Mouse (Mus musculus) kidney, embryonic 14.5 days (tissue): ENCODE measurements around the gene Cyp2d10. TPM values are rescaled to one million over a fixed set of nuclear protein-coding genes. Genes with fewer than 3 reads are reported as not detected.
"Not testable (repeated sequence)": the region's sequence is repeated elsewhere in the genome, so short reads cannot be mapped to it uniquely, and the experiment has no call there.

ENCODE experiments used
- ATAC-seq: fragments of 200-750 bp; cut with Nextera tagmentation; 2 replicates; pipeline ENCODE4 v1.8.0; 2017; ENCODE audit warnings: moderate number of reproducible peaks, mild to moderate bottlenecking, moderate TSS enrichment, moderate library complexity; ENCODE audit not compliant: low FRiP score, low TSS enrichment
- H3K27ac ChIP-seq: fragments of 300-500 bp; sonication (generic); 2 replicates; pipeline ENCODE4 v1.5.1; 2014; ENCODE audit warnings: low read depth, mild to moderate bottlenecking, low read length, moderate library complexity, mixed read lengths
- H3K27me3 ChIP-seq: fragments of 300-500 bp; sonication (generic); 2 replicates; pipeline ENCODE4 v1.6.1; 2014; ENCODE audit warnings: mild to moderate bottlenecking, low read length; ENCODE audit not compliant: control insufficient read depth, insufficient read depth
- H3K36me3 ChIP-seq: fragments of 300-500 bp; sonication (generic); 2 replicates; pipeline ENCODE4 v1.6.1; 2014; ENCODE audit warnings: low read length, mixed read lengths; ENCODE audit not compliant: control insufficient read depth, insufficient read depth
- H3K4me1 ChIP-seq: fragments of 300-500 bp; sonication (generic); 2 replicates; pipeline ENCODE4 v1.6.1; 2014; ENCODE audit warnings: low read length, mixed read lengths; ENCODE audit not compliant: control insufficient read depth, insufficient read depth
- H3K4me2 ChIP-seq: fragments of 300-500 bp; sonication (generic); replicated peaks from 2 replicates; pipeline ENCODE4 v1.6.1; 2014; ENCODE audit warnings: low read depth, mild to moderate bottlenecking, low read length
- H3K4me3 ChIP-seq: fragments of 300-500 bp; sonication (generic); 2 replicates; pipeline ENCODE4 v1.5.1; 2014; ENCODE audit warnings: mild to moderate bottlenecking, low read length
- H3K9ac ChIP-seq: fragments of 300-500 bp; sonication (generic); 2 replicates; pipeline ENCODE4 v1.6.1; 2014; ENCODE audit warnings: low read depth, mild to moderate bottlenecking, low read length, moderate library complexity
- H3K9me3 ChIP-seq: fragments of 300-500 bp; sonication (generic); 2 replicates; pipeline ENCODE4 v1.6.1; 2016; ENCODE audit warnings: low read length; ENCODE audit not compliant: control insufficient read depth
- WGBS: fragments of 180-500 bp; shearing (Covaris S2); extraction: QIAGEN DNeasy Blood & Tissue Kit; methylation state at CpG from one replicate; pipeline ENCODE4 v1.1.7; 2014; 5-methylcytosine and 5-hydroxymethylcytosine counted together
- polyA plus RNA-seq: library from polyadenylated mRNA; unstranded; fragments of >200 nt; fragmentation: Nextera tagmentation; extraction: Ambion mirVana; gene quantifications from 2 replicates; pipeline ENCODE4 v1.2.1, GENCODE M21; 2014

The Cyp2d10 gene
- not detected in 2 replicates for polyA plus RNA-seq

- Histone ChIP-seq H3K9ac (no peak within 1 kb of the TSS), H3K27ac (no peak within 1 kb of the TSS), H3K27me3 (no peaks in the 10 kb centered on the region), H3K4me2 (no peak within 1 kb of the TSS), H3K36me3 (no peaks in the 10 kb centered on the region), H3K4me1 (no peaks in the 10 kb centered on the region), H3K9me3 (no peaks in the 10 kb centered on the region), H3K4me3 (no peak within 1 kb of the TSS)
- no peak for ATAC-seq
- WGBS, result 95% methylated on average over 6 of the region's 6 CpGs
Measured at GRCm38 (mm10) chr15:82406981-82407380, at the start of gene Cyp2d10. Gene Cyp2d10 (minus strand): TSS chr15:82407195.

- not testable (repeated sequence) for H3K4me1 ChIP-seq, H3K36me3 ChIP-seq, H3K27me3 ChIP-seq, H3K9me3 ChIP-seq, ATAC-seq, H3K4me2 ChIP-seq, H3K27ac ChIP-seq, H3K4me3 ChIP-seq, H3K9ac ChIP-seq
- WGBS, result 92% methylated on average over 6 of the region's 6 CpGs
Measured at GRCm38 (mm10) chr15:82456086-82456790, 49.2 kb upstream of the Cyp2d10 start.

GRCm38 (mm10) chr15:82453501-82453900 is 46.5 kb upstream of the Cyp2d10 start:
- H3K36me3 ChIP-seq, H3K4me3 ChIP-seq, H3K4me1 ChIP-seq, H3K9me3 ChIP-seq, H3K27ac ChIP-seq, H3K9ac ChIP-seq, ATAC-seq, H3K27me3 ChIP-seq, H3K4me2 ChIP-seq: not testable (repeated sequence)
- 83% methylated on average over 6 of the region's 6 CpGs for WGBS

- not testable (repeated sequence) for H3K4me3 ChIP-seq, ATAC-seq, H3K4me2 ChIP-seq, H3K27me3 ChIP-seq, H3K9me3 ChIP-seq, H3K4me1 ChIP-seq, H3K36me3 ChIP-seq, H3K27ac ChIP-seq, H3K9ac ChIP-seq
- WGBS, result 88% methylated on average over 1 of the region's 1 CpGs
Measured at GRCm38 (mm10) chr15:82452133-82452532, 45.1 kb upstream of the Cyp2d10 start.

GRCm38 (mm10) chr15:82450045-82450444 is 43.0 kb upstream of the Cyp2d10 start:
- not testable (repeated sequence) for H3K4me3 ChIP-seq, H3K4me1 ChIP-seq, H3K9me3 ChIP-seq, H3K27me3 ChIP-seq, H3K9ac ChIP-seq, H3K4me2 ChIP-seq, H3K27ac ChIP-seq, ATAC-seq, H3K36me3 ChIP-seq
- 48% methylated on average over 2 of the region's 2 CpGs for WGBS

- Histone ChIP-seq H3K9ac (no peak overlapping the region), H3K4me1 (no peaks in the 10 kb centered on the region), H3K4me3 (no peak overlapping the region), H3K4me2 (no peak overlapping the region), H3K27ac (no peak overlapping the region), H3K9me3 (no peaks in the 10 kb centered on the region), H3K27me3 (no peaks in the 10 kb centered on the region), H3K36me3 (no peaks in the 10 kb centered on the region)
- no peak for ATAC-seq
- 78% methylated on average over 8 of the region's 8 CpGs for WGBS
Measured at GRCm38 (mm10) chr15:82445196-82445595, 38.2 kb upstream of the Cyp2d10 start.

- Histone ChIP-seq H3K27ac (no peak overlapping the region), H3K9me3 (no peaks in the 10 kb centered on the region), H3K4me2 (no peak overlapping the region), H3K36me3 (no peaks in the 10 kb centered on the region), H3K27me3 (no peaks in the 10 kb centered on the region), H3K4me1 (no peaks in the 10 kb centered on the region), H3K9ac (no peak overlapping the region), H3K4me3 (no peak overlapping the region)
- WGBS, result 90% methylated on average over 3 of the region's 3 CpGs
- ATAC-seq, result no peak
Measured at GRCm38 (mm10) chr15:82443658-82444057, 36.7 kb upstream of the Cyp2d10 start.

- peak; percentile 52; the same call in 1 of the 2 replicates for ATAC-seq
- 55% methylated on average over 5 of the region's 5 CpGs for WGBS
Measured at GRCm38 (mm10) chr15:82437975-82438617, 31.1 kb upstream of the Cyp2d10 start.

GRCm38 (mm10) chr15:82435606-82436005 is 28.6 kb upstream of the Cyp2d10 start:
- Histone ChIP-seq H3K4me1 (no peaks in the 10 kb centered on the region), H3K27me3 (no peaks in the 10 kb centered on the region), H3K9ac (no peak overlapping the region), H3K27ac (no peak overlapping the region), H3K4me2 (no peak overlapping the region), H3K4me3 (no peak overlapping the region), H3K36me3 (no peaks in the 10 kb centered on the region), H3K9me3 (peaks cover 8% of the 10 kb centered on the region; the same call in 1 of the 2 replicates)
- WGBS, result 90% methylated on average over 2 of the region's 2 CpGs
- no peak for ATAC-seq

More at GRCm38 (mm10) chr15:82437975-82438617, 31.1 kb upstream of the Cyp2d10 start:
- Histone ChIP-seq H3K9ac (no peak overlapping the region), H3K36me3 (no peaks in the 10 kb centered on the region), H3K27me3 (no peaks in the 10 kb centered on the region), H3K9me3 (peaks cover 8% of the 10 kb centered on the region; the same call in 1 of the 2 replicates), H3K4me1 (no peaks in the 10 kb centered on the region), H3K4me2 (no peak overlapping the region), H3K27ac (no peak overlapping the region), H3K4me3 (no peak overlapping the region)
